Mouse (Mus musculus): Measurements from ENCODE around the gene Mapkbp1. TPM values are rescaled to one million over a fixed set of nuclear protein-coding genes. Genes with fewer than 3 reads are reported as not detected.

The Mapkbp1 gene
- polyA plus RNA-seq, 1 experiment from 2014 or later = 0.28 TPM

- Histone ChIP-seq H3K9me3 (replicated peaks) (no peaks in the 10 kb centered on the region), H3K4me3 (replicated peaks) (no peak within 1 kb of the TSS), H3K4me2 (no peak within 1 kb of the TSS), H3K27ac (no peak within 1 kb of the TSS), H3K36me3 (peaks cover 27% of the 10 kb centered on the region), H3K27me3 (no peaks in the 10 kb centered on the region), H3K4me1 (replicated peaks) (peaks cover 33% of the 10 kb centered on the region), H3K9ac (no peak within 1 kb of the TSS)
- ATAC-seq (ENCODE audit: low read depth) (no peak), DNase-seq (no peak)
- WGBS (ENCODE audit: insufficient replicate concordance) = 82% methylated on average over 12 of the region's 12 CpGs
Measured at GRCm38 (mm10) chr2:120032726-120033467, 60.4 kb downstream of the Mapkbp1 start, which contains the start of gene Pla2g4b. Gene Pla2g4b (plus strand): TSS chr2:120033417.

DNA sequence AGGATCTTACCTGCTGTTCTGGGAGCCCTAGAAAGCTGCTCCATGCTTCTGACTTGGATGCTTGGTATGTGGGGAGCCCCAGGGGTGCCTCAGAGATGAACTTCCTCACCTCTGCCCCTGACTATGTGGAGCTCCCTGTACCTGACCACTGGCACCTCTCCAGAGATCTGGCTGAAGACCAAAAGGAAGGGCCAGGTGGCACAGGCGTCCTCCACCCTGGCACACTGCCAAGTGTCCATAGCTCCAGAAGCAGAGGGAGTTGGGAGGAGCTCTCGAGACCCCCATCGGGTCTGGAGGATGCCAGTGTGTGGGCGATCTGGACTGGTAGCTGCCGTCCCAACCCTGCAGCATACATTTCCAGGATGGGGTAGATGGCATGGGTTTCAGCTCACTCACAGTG, 61.2 kb downstream of the Mapkbp1 start:
- DNase-seq (no peak), ATAC-seq (ENCODE audit: low read depth) (no peak)
- Histone ChIP-seq H3K27me3 (no peaks in the 10 kb centered on the region), H3K36me3 (peaks cover 29% of the 10 kb centered on the region), H3K9ac (no peak overlapping the region), H3K4me1 (replicated peaks) (peaks cover 25% of the 10 kb centered on the region), H3K27ac (no peak overlapping the region), H3K4me2 (no peak overlapping the region), H3K9me3 (replicated peaks) (no peaks in the 10 kb centered on the region), H3K4me3 (replicated peaks) (no peak overlapping the region)
- WGBS (ENCODE audit: insufficient replicate concordance) = 80% methylated on average over 5 of the region's 5 CpGs

DNA sequence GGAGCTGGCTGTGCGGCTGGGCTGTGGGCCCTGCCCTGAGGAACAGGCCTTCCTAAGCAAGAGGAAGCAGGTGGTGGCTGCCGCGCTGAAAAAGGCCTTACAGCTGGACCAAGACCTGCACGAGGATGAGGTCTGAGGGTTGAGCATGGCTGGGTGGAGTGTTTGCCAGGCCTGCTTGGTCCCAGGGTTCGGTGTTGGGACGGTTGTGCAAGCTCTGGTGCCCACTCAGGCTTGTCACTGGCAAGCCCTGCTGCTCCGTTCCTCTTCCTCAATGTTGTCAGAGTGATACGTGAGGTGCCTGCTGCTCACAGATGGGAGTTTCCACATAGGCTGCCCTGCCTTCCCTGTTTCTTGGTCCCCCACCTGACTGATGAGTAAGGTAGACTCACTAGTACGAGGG, 65.2 kb downstream of the Mapkbp1 start:
- no peaks in the 10 kb centered on the region for H3K9me3 ChIP-seq (replicated peaks)
- H3K36me3 ChIP-seq = peaks cover 46% of the 10 kb centered on the region
- no peak for DNase-seq
- H3K27me3 ChIP-seq = no peaks in the 10 kb centered on the region
- H3K9ac ChIP-seq = no peak overlapping the region
- H3K4me1 ChIP-seq (replicated peaks) = no peaks in the 10 kb centered on the region
- no peak overlapping the region for H3K27ac ChIP-seq
- 73% methylated on average over 9 of the region's 9 CpGs for WGBS (ENCODE audit: insufficient replicate concordance)
- H3K4me3 ChIP-seq (replicated peaks) = no peak overlapping the region
- no peak overlapping the region for H3K4me2 ChIP-seq
- ATAC-seq (ENCODE audit: low read depth) = no peak

DNA sequence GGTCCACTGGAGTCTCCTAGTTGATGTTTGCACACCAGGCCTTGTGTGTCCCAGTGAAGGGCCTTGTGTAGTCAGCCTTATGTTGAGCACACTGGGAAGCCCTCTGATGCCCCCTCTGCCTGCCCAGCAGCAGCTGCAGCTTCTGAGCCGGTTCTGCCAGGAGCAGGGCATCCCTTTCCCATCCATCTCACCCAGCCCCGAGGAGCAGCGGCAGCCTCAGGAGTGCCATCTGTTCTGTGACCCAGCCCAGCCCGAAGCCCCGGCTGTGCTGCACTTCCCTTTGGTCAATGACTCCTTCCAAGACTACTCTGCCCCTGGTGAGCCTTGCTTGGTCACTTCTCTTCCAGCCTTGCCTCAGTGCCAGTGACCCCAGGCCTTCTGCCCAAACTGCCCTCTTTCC, 68.5 kb downstream of the Mapkbp1 start:
- no peak overlapping the region for H3K4me3 ChIP-seq (replicated peaks)
- no peak overlapping the region for H3K27ac ChIP-seq
- H3K4me1 ChIP-seq (replicated peaks) = peaks cover 6% of the 10 kb centered on the region; the same call in 1 of the 2 replicates
- WGBS (ENCODE audit: insufficient replicate concordance) = 79% methylated on average over 5 of the region's 5 CpGs
- H3K4me2 ChIP-seq = no peak overlapping the region
- ATAC-seq (ENCODE audit: low read depth) (no peak), DNase-seq (no peak)
- peaks cover 41% of the 10 kb centered on the region for H3K36me3 ChIP-seq
- no peaks in the 10 kb centered on the region for H3K9me3 ChIP-seq (replicated peaks)
- H3K27me3 ChIP-seq = no peaks in the 10 kb centered on the region
- no peak overlapping the region for H3K9ac ChIP-seq

GRCm38 (mm10) chr2:120044101-120044603, 71.7 kb downstream of the Mapkbp1 start:
- DNase-seq = no peak
- no peak for ATAC-seq (ENCODE audit: low read depth)
- Histone ChIP-seq H3K9ac (no peak overlapping the region; the same call in 1 of the 2 replicates), H3K9me3 (replicated peaks) (no peaks in the 10 kb centered on the region), H3K4me3 (replicated peaks) (no peak overlapping the region), H3K27me3 (peaks cover 4% of the 10 kb centered on the region; the same call in 1 of the 2 replicates), H3K4me2 (no peak overlapping the region), H3K27ac (no peak overlapping the region), H3K36me3 (peaks cover 29% of the 10 kb centered on the region), H3K4me1 (replicated peaks) (peaks cover 6% of the 10 kb centered on the region; the same call in 1 of the 2 replicates)
- WGBS (ENCODE audit: insufficient replicate concordance) = 43% methylated on average over 4 of the region's 4 CpGs

DNA sequence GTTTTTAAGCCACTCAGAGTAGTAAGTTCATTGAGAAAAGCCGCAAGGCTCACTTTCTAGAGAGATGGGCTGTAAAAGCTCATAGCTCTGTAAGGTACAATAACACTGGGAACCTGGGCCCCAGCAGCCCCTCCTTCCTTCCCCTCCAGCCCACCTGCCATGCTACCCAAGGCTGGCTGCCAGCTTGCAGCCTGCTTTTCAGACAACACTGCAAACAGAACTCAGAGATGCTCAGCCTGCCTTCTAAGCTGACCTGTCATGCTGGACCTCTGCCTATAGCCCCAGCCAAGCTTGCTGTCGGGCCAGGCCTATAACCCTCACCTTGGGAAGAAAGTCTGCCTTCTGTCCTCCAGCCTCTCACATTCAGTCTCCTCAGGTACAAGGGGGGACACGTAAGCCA, 72.2 kb downstream of the Mapkbp1 start:
- Histone ChIP-seq H3K27me3 (peaks cover 4% of the 10 kb centered on the region; the same call in 1 of the 2 replicates), H3K27ac (no peak overlapping the region), H3K4me3 (replicated peaks) (no peak overlapping the region), H3K9me3 (replicated peaks) (no peaks in the 10 kb centered on the region), H3K4me2 (no peak overlapping the region), H3K9ac (peak overlapping the region; percentile 13; the same call in 1 of the 2 replicates), H3K36me3 (peaks cover 24% of the 10 kb centered on the region), H3K4me1 (replicated peaks) (peaks cover 6% of the 10 kb centered on the region; the same call in 1 of the 2 replicates)
- DNase-seq = no peak
- ATAC-seq (ENCODE audit: low read depth) = no peak
- whole genome bisulfite sequencing (ENCODE audit: insufficient replicate concordance) = 72% methylated on average over 3 of the region's 3 CpGs

DNA sequence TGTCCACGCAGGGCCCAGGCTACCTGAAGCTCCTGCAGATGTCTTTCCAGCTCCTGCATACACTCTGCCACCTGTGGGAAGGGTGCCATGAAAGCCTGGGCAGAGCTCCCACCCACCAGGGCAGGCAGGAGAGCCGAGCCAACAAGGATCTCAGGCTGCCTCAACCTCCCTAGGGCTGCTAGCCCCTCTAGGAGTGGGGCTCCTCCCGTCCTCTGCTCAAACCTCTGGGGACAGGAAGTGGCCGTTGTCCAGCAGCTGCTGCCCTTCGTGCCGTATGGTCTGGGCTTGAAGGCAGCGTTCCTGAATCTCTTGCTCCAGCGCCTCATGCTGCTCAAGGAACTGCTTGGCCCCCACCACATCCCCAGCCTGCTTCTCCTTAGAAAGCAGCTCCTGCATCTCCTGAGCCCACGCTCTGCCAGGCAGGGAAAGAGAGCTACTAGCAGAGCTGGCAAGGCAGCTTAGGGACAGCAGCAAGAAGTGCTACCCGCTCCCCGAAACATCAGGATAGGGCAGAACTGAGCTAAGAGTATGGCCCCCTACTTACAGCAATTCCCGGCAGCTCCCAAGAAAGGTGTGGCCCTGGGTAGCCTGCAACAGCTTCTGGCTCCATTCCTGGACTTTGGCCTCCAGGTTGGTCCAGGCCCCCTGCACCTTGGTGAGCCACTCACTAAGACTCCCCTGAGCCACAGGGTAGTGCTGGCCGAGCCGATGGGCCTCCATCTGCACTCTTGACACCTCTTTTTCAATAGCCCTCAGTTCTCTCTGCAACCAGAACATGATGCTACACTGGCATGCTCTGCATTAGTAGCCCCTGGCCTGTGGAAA, 74.2 kb downstream of the Mapkbp1 start:
- Histone ChIP-seq H3K27ac (no peak overlapping the region), H3K4me3 (replicated peaks) (no peak overlapping the region), H3K27me3 (peaks cover 4% of the 10 kb centered on the region; the same call in 1 of the 2 replicates), H3K4me1 (replicated peaks) (peaks cover 6% of the 10 kb centered on the region; the same call in 1 of the 2 replicates), H3K9ac (no peak overlapping the region), H3K36me3 (peaks cover 4% of the 10 kb centered on the region), H3K9me3 (replicated peaks) (no peaks in the 10 kb centered on the region), H3K4me2 (no peak overlapping the region)
- DNase-seq (no peak), ATAC-seq (ENCODE audit: low read depth) (no peak)
- WGBS (ENCODE audit: insufficient replicate concordance) = 57% methylated on average over 14 of the region's 14 CpGs

- DNase-seq = no peak
- no peaks in the 10 kb centered on the region for H3K9me3 ChIP-seq (replicated peaks)
- no peak overlapping the region for H3K27ac ChIP-seq
- peaks cover 4% of the 10 kb centered on the region; the same call in 1 of the 2 replicates for H3K27me3 ChIP-seq
- WGBS (ENCODE audit: insufficient replicate concordance) = 65% methylated on average over 9 of the region's 9 CpGs
- H3K4me3 ChIP-seq (replicated peaks) = no peak overlapping the region
- H3K4me1 ChIP-seq (replicated peaks) = peaks cover 6% of the 10 kb centered on the region; the same call in 1 of the 2 replicates
- no peak overlapping the region for H3K4me2 ChIP-seq
- no peaks in the 10 kb centered on the region for H3K36me3 ChIP-seq
- H3K9ac ChIP-seq = no peak overlapping the region
- ATAC-seq (ENCODE audit: low read depth) = no peak
Measured at GRCm38 (mm10) chr2:120048173-120048572, 75.7 kb downstream of the Mapkbp1 start.

GRCm38 (mm10) chr2:120049632-120050274, 77.3 kb downstream of the Mapkbp1 start:
- no peak overlapping the region for H3K4me3 ChIP-seq (replicated peaks)
- H3K4me2 ChIP-seq = no peak overlapping the region
- H3K4me1 ChIP-seq (replicated peaks) = no peaks in the 10 kb centered on the region
- peaks cover 4% of the 10 kb centered on the region; the same call in 1 of the 2 replicates for H3K27me3 ChIP-seq
- 55% methylated on average over 10 of the region's 10 CpGs for WGBS (ENCODE audit: insufficient replicate concordance)
- ATAC-seq (ENCODE audit: low read depth) (no peak), DNase-seq (no peak)
- no peaks in the 10 kb centered on the region for H3K9me3 ChIP-seq (replicated peaks)
- no peaks in the 10 kb centered on the region for H3K36me3 ChIP-seq
- H3K27ac ChIP-seq = no peak overlapping the region
- no peak overlapping the region for H3K9ac ChIP-seq

GRCm38 (mm10) chr2:120051405-120051804, 78.9 kb downstream of the Mapkbp1 start:
- Histone ChIP-seq H3K36me3 (no peaks in the 10 kb centered on the region), H3K9ac (no peak overlapping the region), H3K4me1 (replicated peaks) (no peaks in the 10 kb centered on the region), H3K9me3 (replicated peaks) (no peaks in the 10 kb centered on the region), H3K27ac (no peak overlapping the region), H3K4me2 (no peak overlapping the region), H3K4me3 (replicated peaks) (no peak overlapping the region), H3K27me3 (peaks cover 4% of the 10 kb centered on the region; the same call in 1 of the 2 replicates)
- WGBS (ENCODE audit: insufficient replicate concordance) = 56% methylated on average over 6 of the region's 6 CpGs
- ATAC-seq (ENCODE audit: low read depth) (no peak), DNase-seq (no peak)

Measured in liver, embryonic 13.5 days (tissue).